Mouse (Mus musculus): ENCODE results near the gene Fam193b. TPM values are rescaled to one million over a fixed set of nuclear protein-coding genes. Genes with fewer than 3 reads are reported as not detected.

Gene Fam193b
- polyA plus RNA-seq, 1 experiment from 2014 or later, result 16.8 TPM

DNA sequence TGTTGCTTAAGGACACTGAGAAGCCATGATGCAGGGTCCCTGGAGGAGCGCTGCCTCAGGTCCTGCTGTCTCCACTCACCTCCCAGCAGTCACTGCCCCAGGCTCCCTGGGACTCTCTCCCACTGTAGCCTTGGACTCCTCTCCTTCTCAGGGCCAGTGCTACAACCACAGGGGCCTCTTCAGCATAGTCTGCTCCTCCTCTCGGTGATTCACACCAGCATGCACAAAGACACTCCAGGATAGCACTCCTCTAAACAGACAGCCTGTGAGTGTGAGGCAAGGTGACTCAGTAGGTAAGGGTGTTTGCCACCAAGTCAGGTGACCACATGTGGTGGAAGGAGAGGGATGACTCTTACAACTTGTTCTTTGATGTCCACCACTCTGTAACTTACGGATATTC lies 33.7 kb upstream of the Fam193b start:
- H3K36me3 ChIP-seq (ENCODE audit: control insufficient read depth, insufficient read depth, low read length), result peaks cover 53% of the 10 kb centered on the region
- no peak for ATAC-seq (ENCODE audit: insufficient number of reproducible peaks, insufficient read depth, low FRiP score, low read depth)

GRCm38 (mm10) chr13:55601611-55602010 lies 30.7 kb upstream of the Fam193b start:
- WGBS, result 4% methylated on average over 3 of the region's 3 CpGs
- no peak overlapping the region for H3K4me2 ChIP-seq (ENCODE audit: low read length)
- H3K9ac ChIP-seq (ENCODE audit: low read length), result no peak overlapping the region
- no peak overlapping the region for H3K27ac ChIP-seq (replicated peaks in 1 of 2; ENCODE audit: control insufficient read depth in 1 of 2, insufficient read depth in 1 of 2, low read depth in 2 of 2, low read length in 2 of 2)
- H3K4me3 ChIP-seq (ENCODE audit: control insufficient read depth in 1 of 2, insufficient read depth in 1 of 2, low read depth in 1 of 2, low read length in 2 of 2), result peak overlapping the region in 1 of 2 experiments; percentile 84; a peak in 1 of 4 replicates
- H3K36me3 ChIP-seq (ENCODE audit: control insufficient read depth, insufficient read depth, low read length), result peaks cover 40% of the 10 kb centered on the region
- no peaks in the 10 kb centered on the region for H3K9me3 ChIP-seq (ENCODE audit: control insufficient read depth, low read length)
- no peaks in the 10 kb centered on the region for H3K27me3 ChIP-seq (ENCODE audit: control insufficient read depth, insufficient read depth, low read length)
- H3K4me1 ChIP-seq (ENCODE audit: control insufficient read depth in 2 of 2, insufficient read depth in 2 of 2, low read length in 2 of 2), result peaks cover 0 to 10% of the 10 kb centered on the region in 2 experiments; a peak in 2 of 4 replicates
- no peak for ATAC-seq (ENCODE audit: insufficient number of reproducible peaks, insufficient read depth, low FRiP score, low read depth)

More for the DNA sequence above, 33.7 kb upstream of the Fam193b start:
- no peak overlapping the region for H3K4me3 ChIP-seq (ENCODE audit: control insufficient read depth in 1 of 2, insufficient read depth in 1 of 2, low read depth in 1 of 2, low read length in 2 of 2)
- no peaks in the 10 kb centered on the region for H3K9me3 ChIP-seq (ENCODE audit: control insufficient read depth, low read length)
- H3K9ac ChIP-seq (ENCODE audit: low read length), result no peak overlapping the region
- H3K27ac ChIP-seq (replicated peaks in 1 of 2; ENCODE audit: control insufficient read depth in 1 of 2, insufficient read depth in 1 of 2, low read depth in 2 of 2, low read length in 2 of 2), result no peak overlapping the region
- 96% methylated on average over 3 of the region's 3 CpGs for WGBS
- peaks cover 0 to 6% of the 10 kb centered on the region in 2 experiments; a peak in 2 of 4 replicates for H3K4me1 ChIP-seq (ENCODE audit: control insufficient read depth in 2 of 2, insufficient read depth in 2 of 2, low read length in 2 of 2)
- H3K4me2 ChIP-seq (ENCODE audit: low read length), result no peak overlapping the region
- H3K27me3 ChIP-seq (ENCODE audit: control insufficient read depth, insufficient read depth, low read length), result no peaks in the 10 kb centered on the region

- WGBS, result 20% methylated on average over 9 of the region's 9 CpGs
- Histone ChIP-seq H3K27me3 (ENCODE audit: control insufficient read depth, insufficient read depth, low read length) (no peaks in the 10 kb centered on the region), H3K36me3 (ENCODE audit: control insufficient read depth, insufficient read depth, low read length) (peaks cover 44% of the 10 kb centered on the region), H3K9me3 (ENCODE audit: control insufficient read depth, low read length) (no peaks in the 10 kb centered on the region), H3K4me2 (ENCODE audit: low read length) (peak overlapping the region; percentile 79), H3K4me1 (ENCODE audit: control insufficient read depth in 2 of 2, insufficient read depth in 2 of 2, low read length in 2 of 2) (peaks cover 0 to 10% of the 10 kb centered on the region in 2 experiments; a peak in 2 of 4 replicates), H3K4me3 (ENCODE audit: control insufficient read depth in 1 of 2, insufficient read depth in 1 of 2, low read depth in 1 of 2, low read length in 2 of 2) (peak overlapping the region; percentile 82 to 84), H3K27ac (replicated peaks in 1 of 2; ENCODE audit: control insufficient read depth in 1 of 2, insufficient read depth in 1 of 2, low read depth in 2 of 2, low read length in 2 of 2) (no peak overlapping the region), H3K9ac (ENCODE audit: low read length) (peak overlapping the region; percentile 92)
- no peak for ATAC-seq (ENCODE audit: insufficient number of reproducible peaks, insufficient read depth, low FRiP score, low read depth)
Measured at GRCm38 (mm10) chr13:55600657-55601056, 29.7 kb upstream of the Fam193b start.

- Histone ChIP-seq H3K27me3 (ENCODE audit: control insufficient read depth, insufficient read depth, low read length) (no peaks in the 10 kb centered on the region), H3K36me3 (ENCODE audit: control insufficient read depth, insufficient read depth, low read length) (peaks cover 49% of the 10 kb centered on the region), H3K4me1 (ENCODE audit: control insufficient read depth in 2 of 2, insufficient read depth in 2 of 2, low read length in 2 of 2) (peaks cover 0 to 10% of the 10 kb centered on the region in 2 experiments; a peak in 2 of 4 replicates), H3K9ac (ENCODE audit: low read length) (peak within 1 kb of the TSS; percentile 92), H3K4me2 (ENCODE audit: low read length) (peak within 1 kb of the TSS; percentile 79), H3K9me3 (ENCODE audit: control insufficient read depth, low read length) (no peaks in the 10 kb centered on the region), H3K4me3 (ENCODE audit: control insufficient read depth in 1 of 2, insufficient read depth in 1 of 2, low read depth in 1 of 2, low read length in 2 of 2) (peak within 1 kb of the TSS; percentile 82 to 84), H3K27ac (replicated peaks in 1 of 2; ENCODE audit: control insufficient read depth in 1 of 2, insufficient read depth in 1 of 2, low read depth in 2 of 2, low read length in 2 of 2) (peak within 1 kb of the TSS in 1 of 2 experiments; percentile 24; a peak in 2 of 4 replicates)
- 8% methylated on average over 50 of the region's 51 CpGs for WGBS
- ATAC-seq (ENCODE audit: insufficient number of reproducible peaks, insufficient read depth, low FRiP score, low read depth), result peak; percentile 85
Measured at GRCm38 (mm10) chr13:55599566-55600540, 28.9 kb upstream of the Fam193b start, which contains the start of gene B4galt7. Gene B4galt7 (plus strand): TSS chr13:55599896.

GRCm38 (mm10) chr13:55596802-55597201 lies 25.9 kb upstream of the Fam193b start:
- no peak overlapping the region for H3K4me3 ChIP-seq (ENCODE audit: control insufficient read depth in 1 of 2, insufficient read depth in 1 of 2, low read depth in 1 of 2, low read length in 2 of 2)
- H3K27ac ChIP-seq (replicated peaks in 1 of 2; ENCODE audit: control insufficient read depth in 1 of 2, insufficient read depth in 1 of 2, low read depth in 2 of 2, low read length in 2 of 2), result no peak overlapping the region
- no peak overlapping the region for H3K4me2 ChIP-seq (ENCODE audit: low read length)
- H3K4me1 ChIP-seq (ENCODE audit: control insufficient read depth in 2 of 2, insufficient read depth in 2 of 2, low read length in 2 of 2), result peaks cover 2 to 22% of the 10 kb centered on the region in 2 experiments
- no peaks in the 10 kb centered on the region for H3K9me3 ChIP-seq (ENCODE audit: control insufficient read depth, low read length)
- peaks cover 41% of the 10 kb centered on the region for H3K36me3 ChIP-seq (ENCODE audit: control insufficient read depth, insufficient read depth, low read length)
- no peak for ATAC-seq (ENCODE audit: insufficient number of reproducible peaks, insufficient read depth, low FRiP score, low read depth)
- no peaks in the 10 kb centered on the region for H3K27me3 ChIP-seq (ENCODE audit: control insufficient read depth, insufficient read depth, low read length)
- no peak overlapping the region for H3K9ac ChIP-seq (ENCODE audit: low read length)
- 94% methylated on average over 12 of the region's 12 CpGs for WGBS

DNA sequence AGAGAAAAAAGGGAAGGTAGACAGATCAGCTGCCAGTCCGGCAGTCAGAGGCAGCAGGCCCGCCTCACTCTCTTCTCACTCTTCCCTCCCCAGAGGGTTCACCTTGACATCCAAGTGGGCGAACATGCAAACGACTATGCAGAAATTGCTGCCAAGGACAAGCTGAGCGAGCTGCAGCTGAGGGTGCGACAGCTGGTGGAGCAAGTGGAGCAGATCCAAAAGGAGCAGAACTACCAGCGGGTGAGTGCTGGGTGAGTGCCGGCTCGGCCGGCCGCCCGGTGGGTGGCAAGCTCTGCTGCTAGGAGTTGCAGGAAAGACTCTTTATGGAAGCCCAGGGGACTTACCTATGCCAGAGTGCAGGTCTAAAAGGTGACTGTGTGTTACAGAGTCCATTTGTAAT lies 24.5 kb upstream of the Fam193b start:
- no peak overlapping the region for H3K9ac ChIP-seq (ENCODE audit: low read length)
- no peak for ATAC-seq (ENCODE audit: insufficient number of reproducible peaks, insufficient read depth, low FRiP score, low read depth)
- H3K36me3 ChIP-seq (ENCODE audit: control insufficient read depth, insufficient read depth, low read length), result peaks cover 41% of the 10 kb centered on the region
- no peak overlapping the region for H3K4me2 ChIP-seq (ENCODE audit: low read length)
- 84% methylated on average over 12 of the region's 12 CpGs for WGBS
- H3K4me3 ChIP-seq (ENCODE audit: control insufficient read depth in 1 of 2, insufficient read depth in 1 of 2, low read depth in 1 of 2, low read length in 2 of 2), result no peak overlapping the region
- H3K4me1 ChIP-seq (ENCODE audit: control insufficient read depth in 2 of 2, insufficient read depth in 2 of 2, low read length in 2 of 2), result peaks cover 2 to 17% of the 10 kb centered on the region in 2 experiments
- H3K27me3 ChIP-seq (ENCODE audit: control insufficient read depth, insufficient read depth, low read length), result no peaks in the 10 kb centered on the region
- H3K9me3 ChIP-seq (ENCODE audit: control insufficient read depth, low read length), result no peaks in the 10 kb centered on the region
- no peak overlapping the region for H3K27ac ChIP-seq (replicated peaks in 1 of 2; ENCODE audit: control insufficient read depth in 1 of 2, insufficient read depth in 1 of 2, low read depth in 2 of 2, low read length in 2 of 2)

- WGBS, result under 1% methylated on average over 31 of the region's 31 CpGs
- peaks cover 41% of the 10 kb centered on the region for H3K36me3 ChIP-seq (ENCODE audit: control insufficient read depth, insufficient read depth, low read length)
Measured at GRCm38 (mm10) chr13:55593254-55593747, 22.4 kb upstream of the Fam193b start.

More at GRCm38 (mm10) chr13:55593254-55593747, 22.4 kb upstream of the Fam193b start:
- Histone ChIP-seq H3K9me3 (ENCODE audit: control insufficient read depth, low read length) (no peaks in the 10 kb centered on the region), H3K27ac (replicated peaks in 1 of 2; ENCODE audit: control insufficient read depth in 1 of 2, insufficient read depth in 1 of 2, low read depth in 2 of 2, low read length in 2 of 2) (peak overlapping the region; percentile 67 to 68; a peak in 3 of 4 replicates), H3K4me2 (ENCODE audit: low read length) (peak overlapping the region; percentile 70), H3K4me1 (ENCODE audit: control insufficient read depth in 2 of 2, insufficient read depth in 2 of 2, low read length in 2 of 2) (peaks cover 2 to 12% of the 10 kb centered on the region in 2 experiments; a peak in 3 of 4 replicates), H3K4me3 (ENCODE audit: control insufficient read depth in 1 of 2, insufficient read depth in 1 of 2, low read depth in 1 of 2, low read length in 2 of 2) (peak overlapping the region; percentile 60 to 84), H3K9ac (ENCODE audit: low read length) (peak overlapping the region; percentile 78), H3K27me3 (ENCODE audit: control insufficient read depth, insufficient read depth, low read length) (no peaks in the 10 kb centered on the region)
- peak; percentile 49 for ATAC-seq (ENCODE audit: insufficient number of reproducible peaks, insufficient read depth, low FRiP score, low read depth)

Measured in heart, embryonic 14.5 days (tissue).